Mouse (Mus musculus): ENCODE data around the gene Hfe. TPM values are rescaled to one million over a fixed set of nuclear protein-coding genes. Genes with fewer than 3 reads are reported as not detected.
"Not testable (repeated sequence)": the region's sequence is repeated elsewhere in the genome, so short reads cannot be mapped to it uniquely, and the experiment has no call there.

Gene Hfe
- polyA plus RNA-seq, 1 experiment from 2014 or later = 6.6 TPM

DNA sequence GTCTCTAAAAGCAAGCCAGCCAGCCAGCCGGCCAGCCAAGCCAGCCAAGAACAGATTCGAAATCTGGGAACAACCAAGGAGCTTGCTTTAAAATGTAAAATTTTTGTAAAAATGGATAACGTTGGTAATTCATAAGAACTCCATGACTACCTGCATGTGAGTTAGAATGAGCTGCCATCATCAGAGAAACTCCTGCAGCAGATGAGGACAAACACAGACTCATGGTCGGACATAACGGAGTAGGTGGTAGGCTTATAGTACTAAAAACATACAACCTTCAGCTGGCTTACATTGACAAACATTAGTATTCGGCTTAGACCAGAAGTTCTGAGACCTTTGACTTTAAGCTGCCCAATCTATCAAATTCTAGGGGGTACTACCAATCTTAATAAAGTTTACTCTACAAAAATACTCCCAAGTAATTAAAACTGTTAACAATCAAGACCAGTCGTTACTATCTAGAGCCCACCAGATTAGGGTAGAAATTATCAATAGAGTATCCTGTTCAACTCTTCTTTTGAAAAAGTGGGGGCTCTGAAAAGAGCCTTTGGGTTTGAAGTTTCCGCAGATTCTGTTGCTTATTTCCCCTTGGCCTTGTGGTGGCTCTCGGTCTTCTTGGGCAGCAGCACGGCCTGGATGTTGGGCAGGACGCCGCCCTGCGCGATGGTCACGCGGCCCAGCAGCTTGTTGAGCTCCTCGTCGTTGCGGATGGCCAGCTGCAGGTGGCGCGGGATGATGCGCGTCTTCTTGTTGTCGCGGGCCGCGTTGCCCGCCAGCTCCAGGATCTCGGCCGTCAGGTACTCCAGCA, 27.5 kb downstream of the Hfe start:
- H3K4me3 ChIP-seq (replicated peaks) = peak overlapping the region; percentile 61
- H3K36me3 ChIP-seq; H3K27me3 ChIP-seq; H3K9me3 ChIP-seq (replicated peaks); ATAC-seq (ENCODE audit: low read depth): not testable (repeated sequence)
- peak overlapping the region; percentile 78 for H3K4me2 ChIP-seq
- peak overlapping the region; percentile 100 for H3K27ac ChIP-seq
- DNase-seq = peak; percentile 35
- 11% methylated on average over 12 of the region's 30 CpGs for WGBS (ENCODE audit: insufficient replicate concordance)
- H3K4me1 ChIP-seq (replicated peaks) = peaks cover 55% of the 10 kb centered on the region
- H3K9ac ChIP-seq = peak overlapping the region; percentile 86

GRCm38 (mm10) chr13:23682623-23682946, 28.1 kb downstream of the Hfe start:
- Histone ChIP-seq H3K4me3 (replicated peaks) (peak overlapping the region; percentile 61), H3K9me3 (replicated peaks) (no peaks in the 10 kb centered on the region), H3K4me2 (peak overlapping the region; percentile 78), H3K27me3 (no peaks in the 10 kb centered on the region), H3K27ac (peak overlapping the region; percentile 100), H3K9ac (peak overlapping the region; percentile 86), H3K4me1 (replicated peaks) (peaks cover 49% of the 10 kb centered on the region), H3K36me3 (no peaks in the 10 kb centered on the region)
- WGBS (ENCODE audit: insufficient replicate concordance) = 5% methylated on average over 1 of the region's 1 CpGs
- DNase-seq = no peak
- no peak for ATAC-seq (ENCODE audit: low read depth)

- Histone ChIP-seq H3K4me3 (replicated peaks) (peak overlapping the region; percentile 61), H3K27me3 (no peaks in the 10 kb centered on the region), H3K9ac (peak overlapping the region; percentile 86), H3K36me3 (no peaks in the 10 kb centered on the region), H3K9me3 (replicated peaks) (no peaks in the 10 kb centered on the region), H3K4me2 (peak overlapping the region; percentile 78), H3K27ac (peak overlapping the region; percentile 100), H3K4me1 (replicated peaks) (peaks cover 46% of the 10 kb centered on the region)
- DNase-seq = no peak
- ATAC-seq (ENCODE audit: low read depth) = no peak
- 58% methylated on average over 6 of the region's 6 CpGs for WGBS (ENCODE audit: insufficient replicate concordance)
Observed at GRCm38 (mm10) chr13:23681990-23682582, 28.6 kb downstream of the Hfe start.

DNA sequence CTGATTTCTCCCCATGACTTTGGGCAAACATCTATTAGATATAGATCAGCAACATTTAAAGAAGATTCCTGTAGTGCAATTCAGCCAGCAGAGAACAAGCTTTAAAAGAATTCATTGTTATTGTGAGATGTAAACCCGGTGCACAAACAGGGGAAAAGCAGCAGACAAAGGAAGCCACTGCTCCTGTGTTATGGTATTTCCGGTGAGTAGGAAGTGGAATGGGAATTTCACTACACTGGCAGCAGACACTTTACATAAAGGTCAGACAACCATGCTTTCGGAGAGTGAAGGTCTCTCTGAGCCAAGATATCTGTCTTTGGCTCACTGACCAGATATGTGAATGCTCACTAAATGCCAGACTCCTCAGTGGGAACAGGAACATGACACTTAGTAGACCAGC, 48.1 kb downstream of the Hfe start:
- Histone ChIP-seq H3K36me3 (no peaks in the 10 kb centered on the region), H3K4me3 (replicated peaks) (no peak overlapping the region), H3K27ac (no peak overlapping the region), H3K4me1 (replicated peaks) (no peaks in the 10 kb centered on the region), H3K9ac (no peak overlapping the region), H3K4me2 (no peak overlapping the region), H3K27me3 (0 out of 2 replicates have a peak, but pooled peaks cover 8% of the 10 kb centered on the region), H3K9me3 (replicated peaks) (no peaks in the 10 kb centered on the region)
- ATAC-seq (ENCODE audit: low read depth) = no peak
- 54% methylated on average over 3 of the region's 3 CpGs for WGBS (ENCODE audit: insufficient replicate concordance)
- no peak for DNase-seq

DNA sequence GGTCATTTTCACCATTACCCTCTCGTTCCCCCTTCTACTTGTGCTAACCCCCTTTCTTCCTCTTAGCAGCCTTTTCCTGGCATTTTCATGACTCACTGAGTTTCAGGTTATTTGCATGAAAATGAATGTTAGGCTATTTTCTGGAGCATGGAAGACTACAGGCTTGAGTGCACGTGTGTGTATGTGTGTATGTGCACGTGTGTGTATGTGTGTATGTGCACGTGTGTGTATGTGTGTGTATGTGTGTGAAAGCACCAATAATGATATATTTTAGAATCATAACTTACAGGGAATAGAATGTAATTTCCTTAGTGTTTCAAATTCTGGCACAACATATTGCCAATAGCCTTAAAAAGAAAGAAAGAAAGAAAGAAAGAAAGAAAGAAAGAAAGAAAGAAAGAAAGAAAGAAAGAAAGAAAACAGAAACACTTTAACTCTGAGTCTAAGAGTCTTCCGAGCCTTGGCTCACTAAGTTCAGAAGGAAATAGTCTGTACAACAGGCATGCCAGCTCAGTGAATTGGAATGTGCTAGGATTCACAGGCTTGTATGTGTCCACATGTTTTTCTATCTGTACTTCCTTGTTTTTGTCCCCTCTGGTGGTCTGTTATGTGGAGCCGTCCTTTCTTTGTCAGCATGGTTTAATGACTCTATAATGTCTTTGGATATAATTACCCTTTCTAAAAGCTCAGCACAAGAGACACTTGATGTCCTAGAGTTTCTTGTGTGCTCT, 50.9 kb downstream of the Hfe start:
- no peak overlapping the region for H3K9ac ChIP-seq
- DNase-seq (no peak), ATAC-seq (ENCODE audit: low read depth) (no peak)
- no peak overlapping the region for H3K27ac ChIP-seq
- H3K9me3 ChIP-seq (replicated peaks) = no peaks in the 10 kb centered on the region
- no peaks in the 10 kb centered on the region for H3K36me3 ChIP-seq
- 61% methylated on average over 6 of the region's 6 CpGs for WGBS (ENCODE audit: insufficient replicate concordance)
- no peak overlapping the region for H3K4me3 ChIP-seq (replicated peaks)
- H3K4me1 ChIP-seq (replicated peaks) = no peaks in the 10 kb centered on the region
- H3K4me2 ChIP-seq = no peak overlapping the region
- 0 out of 2 replicates have a peak, but pooled peaks cover 8% of the 10 kb centered on the region for H3K27me3 ChIP-seq

Small RNA genes lying within 50 kb of the gene (microRNA-seq; reads per million reads assigned to microRNA genes)
- gene Gm44314 (not detected), gene Gm44350 (not detected), gene Gm44484 (1.2 reads per million)

Other genes with a start within 250 kb of the Hfe start
- gene Btn1a1, start 245.0 kb downstream of the Hfe start, polyA plus RNA-seq (2015; fragmentation: Nextera tagmentation; extraction: Ambion mirVana) = 1.5 and 2.0 TPM in 2 replicates
- gene Btn2a2, start 222.0 kb downstream of the Hfe start, polyA plus RNA-seq (2015; fragmentation: Nextera tagmentation; extraction: Ambion mirVana) = not detected in 2 replicates
- 3.8 and 5.9 TPM in 2 replicates for gene Hist1h4h, start 179.8 kb downstream of the Hfe start, polyA plus RNA-seq (2015; fragmentation: Nextera tagmentation; extraction: Ambion mirVana)
- gene Hist1h2af, start 176.9 kb downstream of the Hfe start, polyA plus RNA-seq (2015; fragmentation: Nextera tagmentation; extraction: Ambion mirVana) = 7.7 and 13.6 TPM in 2 replicates
- 10.3 and 17.1 TPM in 2 replicates for gene Hist1h3g, start 175.4 kb downstream of the Hfe start, polyA plus RNA-seq (2015; fragmentation: Nextera tagmentation; extraction: Ambion mirVana)
- gene Hist1h2bh, start 167.5 kb downstream of the Hfe start, polyA plus RNA-seq (2015; fragmentation: Nextera tagmentation; extraction: Ambion mirVana) = 1.7 TPM in 2 replicates
- gene Hist1h3f, start 166.8 kb downstream of the Hfe start, polyA plus RNA-seq (2015; fragmentation: Nextera tagmentation; extraction: Ambion mirVana) = 1.1 and 2.1 TPM in 2 replicates
- 0.98 and 4.2 TPM in 2 replicates for gene Hist1h4f, start 159.2 kb downstream of the Hfe start, polyA plus RNA-seq (2015; fragmentation: Nextera tagmentation; extraction: Ambion mirVana)
- gene Hist1h1d, start 157.6 kb downstream of the Hfe start, polyA plus RNA-seq (2015; fragmentation: Nextera tagmentation; extraction: Ambion mirVana) = 0.75 and 0.93 TPM in 2 replicates
- 4.4 and 6.8 TPM in 2 replicates for gene Hist1h3e, start 148.5 kb downstream of the Hfe start, polyA plus RNA-seq (2015; fragmentation: Nextera tagmentation; extraction: Ambion mirVana)
- gene Hist1h2ae, start 139.6 kb downstream of the Hfe start, polyA plus RNA-seq (2015; fragmentation: Nextera tagmentation; extraction: Ambion mirVana) = 95.0 and 121 TPM in 2 replicates
- 6.5 and 14.1 TPM in 2 replicates for gene Hist1h2bg, start 139.5 kb downstream of the Hfe start, polyA plus RNA-seq (2015; fragmentation: Nextera tagmentation; extraction: Ambion mirVana)
- 5.0 and 12.7 TPM in 2 replicates for gene Hist1h2bf, start 136.7 kb downstream of the Hfe start, polyA plus RNA-seq (2015; fragmentation: Nextera tagmentation; extraction: Ambion mirVana)
- gene Hist1h2ad, start 136.5 kb downstream of the Hfe start, polyA plus RNA-seq (2015; fragmentation: Nextera tagmentation; extraction: Ambion mirVana) = 1.2 and 4.3 TPM in 2 replicates
- gene Hist1h3d, start 135.1 kb downstream of the Hfe start, polyA plus RNA-seq (2015; fragmentation: Nextera tagmentation; extraction: Ambion mirVana) = 5.9 and 7.2 TPM in 2 replicates
- 116 and 152 TPM in 2 replicates for gene Hist1h4d, start 129.3 kb downstream of the Hfe start, polyA plus RNA-seq (2015; fragmentation: Nextera tagmentation; extraction: Ambion mirVana)
- 1.3 and 2.0 TPM in 2 replicates for gene Hist1h2be, start 89.7 kb downstream of the Hfe start, polyA plus RNA-seq (2015; fragmentation: Nextera tagmentation; extraction: Ambion mirVana)
- gene Hist1h1e, start 88.3 kb downstream of the Hfe start, polyA plus RNA-seq (2015; fragmentation: Nextera tagmentation; extraction: Ambion mirVana) = 24.3 and 26.2 TPM in 2 replicates
- gene Hist1h2ac, start 26.9 kb downstream of the Hfe start, polyA plus RNA-seq (2015; fragmentation: Nextera tagmentation; extraction: Ambion mirVana) = 0.89 and 1.0 TPM in 2 replicates
- gene Hist1h2bc, start 26.7 kb downstream of the Hfe start, polyA plus RNA-seq (2015; fragmentation: Nextera tagmentation; extraction: Ambion mirVana) = 81.2 and 88.9 TPM in 2 replicates
- not detected in 2 replicates for gene Hist1h1t, start 15.0 kb downstream of the Hfe start, polyA plus RNA-seq (2015; fragmentation: Nextera tagmentation; extraction: Ambion mirVana)
- gene Hist1h4c, start 12.4 kb downstream of the Hfe start, polyA plus RNA-seq (2015; fragmentation: Nextera tagmentation; extraction: Ambion mirVana) = 5.4 and 8.6 TPM in 2 replicates
- 60.3 and 72.2 TPM in 2 replicates for gene Hist1h1c, start 28.0 kb upstream of the Hfe start, polyA plus RNA-seq (2015; fragmentation: Nextera tagmentation; extraction: Ambion mirVana)
- 5.2 and 5.9 TPM in 2 replicates for gene Hist1h3c, start 34.7 kb upstream of the Hfe start, polyA plus RNA-seq (2015; fragmentation: Nextera tagmentation; extraction: Ambion mirVana)
- 3.9 and 5.6 TPM in 2 replicates for gene Hist1h2bb, start 35.9 kb upstream of the Hfe start, polyA plus RNA-seq (2015; fragmentation: Nextera tagmentation; extraction: Ambion mirVana)
- gene Hist1h2ab, start 40.3 kb upstream of the Hfe start, polyA plus RNA-seq (2015; fragmentation: Nextera tagmentation; extraction: Ambion mirVana) = 54.0 and 76.2 TPM in 2 replicates
- gene Hist1h3b, start 41.4 kb upstream of the Hfe start, polyA plus RNA-seq (2015; fragmentation: Nextera tagmentation; extraction: Ambion mirVana) = 10.4 and 29.5 TPM in 2 replicates
- 3.7 and 5.5 TPM in 2 replicates for gene Hist1h4b, start 46.2 kb upstream of the Hfe start, polyA plus RNA-seq (2015; fragmentation: Nextera tagmentation; extraction: Ambion mirVana)
- gene Hist1h4a, start 50.4 kb upstream of the Hfe start, polyA plus RNA-seq (2015; fragmentation: Nextera tagmentation; extraction: Ambion mirVana) = 0.86 TPM in 1 of 2 replicates, not detected in the other
- gene Hist1h3a, start 51.5 kb upstream of the Hfe start, polyA plus RNA-seq (2015; fragmentation: Nextera tagmentation; extraction: Ambion mirVana) = 3.2 and 8.3 TPM in 2 replicates
- 4.3 and 8.1 TPM in 2 replicates for gene Hist1h1a, start 52.8 kb upstream of the Hfe start, polyA plus RNA-seq (2015; fragmentation: Nextera tagmentation; extraction: Ambion mirVana)
- 0.14 TPM in 1 of 2 replicates, not detected in the other for gene Trim38, start 59.1 kb upstream of the Hfe start, polyA plus RNA-seq (2015; fragmentation: Nextera tagmentation; extraction: Ambion mirVana)
- gene Slc17a2, start 96.1 kb upstream of the Hfe start, polyA plus RNA-seq (2015; fragmentation: Nextera tagmentation; extraction: Ambion mirVana) = 0.52 and 0.57 TPM in 2 replicates
- 2.3 and 3.1 TPM in 2 replicates for gene Slc17a3, start 128.6 kb upstream of the Hfe start, polyA plus RNA-seq (2015; fragmentation: Nextera tagmentation; extraction: Ambion mirVana)
- gene Slc17a1, start 156.9 kb upstream of the Hfe start, polyA plus RNA-seq (2015; fragmentation: Nextera tagmentation; extraction: Ambion mirVana) = 0.05 TPM in 1 of 2 replicates, not detected in the other
- 0.06 and 0.07 TPM in 2 replicates for gene Slc17a4, start 204.2 kb upstream of the Hfe start, polyA plus RNA-seq (2015; fragmentation: Nextera tagmentation; extraction: Ambion mirVana)
- not detected in 2 replicates for gene Hist1h2ba, start 223.3 kb upstream of the Hfe start, polyA plus RNA-seq (2015; fragmentation: Nextera tagmentation; extraction: Ambion mirVana)
- gene Hist1h2aa, start 223.6 kb upstream of the Hfe start, polyA plus RNA-seq (2015; fragmentation: Nextera tagmentation; extraction: Ambion mirVana) = not detected in 2 replicates

Measured in liver, embryonic 13.5 days (tissue).